Comparison of ENCODE assay signal across 10 mouse cellular contexts in genomic region chr6:90746331-90746864, GRCm38 (mm10).
DNase-seq lines count a peak whose midpoint lies in the region; ATAC-seq lines count a peak whose summit lies in the region.
"Had no signal": no experiment of that assay in that cellular context is flagged by ENCODE, and none has a peak within 500 bp of the region (broad histone marks: within the 10 kb centered on the region; RNA-seq: fewer than 3 reads in every experiment).

No protein-coding gene starts in this region.

- H3K9me3 ChIP-seq in heart, embryonic 13.5 days = no peaks in the 10 kb centered on the region
- H3K9me3 ChIP-seq in hindbrain, embryonic 15.5 days = no peaks in the 10 kb centered on the region
- H3K9me3 ChIP-seq: stomach, embryonic 15.5 days had no signal

- 0 out of 2 replicates have a peak overlapping the region, but pooled peaks have one; percentile 5 for H3K27ac ChIP-seq in heart, embryonic 13.5 days (replicated peaks)
- H3K27ac ChIP-seq in hindbrain, embryonic 15.5 days (replicated peaks) = peak overlapping the region; percentile 56; the same call in 1 of the 2 replicates
- H3K27ac ChIP-seq: stomach, embryonic 15.5 days had no signal

- no peaks in the 10 kb centered on the region for H3K27me3 ChIP-seq in heart, embryonic 13.5 days (replicated peaks)
- no peaks in the 10 kb centered on the region for H3K27me3 ChIP-seq in hindbrain, embryonic 15.5 days
- H3K27me3 ChIP-seq: stomach, embryonic 15.5 days had no signal

- H3K4me2 ChIP-seq in heart, embryonic 13.5 days = no peak overlapping the region
- no peak overlapping the region for H3K4me2 ChIP-seq in hindbrain, embryonic 15.5 days
- H3K4me2 ChIP-seq: stomach, embryonic 15.5 days had no signal

- H3K36me3 ChIP-seq in heart, embryonic 13.5 days = no peaks in the 10 kb centered on the region
- no peaks in the 10 kb centered on the region for H3K36me3 ChIP-seq in hindbrain, embryonic 15.5 days
- H3K36me3 ChIP-seq: stomach, embryonic 15.5 days had no signal

- ATAC-seq in heart, embryonic 13.5 days (ENCODE audit: extremely low read depth, insufficient number of reproducible peaks, low FRiP score, low TSS enrichment) = no peak
- ATAC-seq in hindbrain, embryonic 15.5 days (ENCODE audit: low FRiP score, low read depth) = 0 out of 2 replicates have a peak, but pooled peaks have one; percentile 31

- intact Hi-C loops in heart, postnatal 25 days (cut with DNase I) = no loop called here

- H3K9ac ChIP-seq in heart, embryonic 13.5 days = no peak overlapping the region
- no peak overlapping the region for H3K9ac ChIP-seq in hindbrain, embryonic 15.5 days
- H3K9ac ChIP-seq: stomach, embryonic 15.5 days had no signal

- no peak for DNase-seq in heart, adult 18-20 months
- peak; percentile 45 for DNase-seq in right cerebral cortex, postnatal 4 days
- no peak for DNase-seq in right cerebral cortex, adult 18-20 months
- DNase-seq in yolk sac, embryonic 10.5 days (ENCODE audit: low spot score) = peak; percentile 14
- DNase-seq in adrenal gland, adult 18-20 months (ENCODE audit: low spot score in 2 of 2) = no peak
- no peak for DNase-seq in heart, postnatal 25 days (ENCODE audit: low spot score)

- 59% methylated on average over 3 of the region's 3 CpGs for WGBS in heart, embryonic 13.5 days
- 40% methylated on average over 3 of the region's 3 CpGs for WGBS in hindbrain, embryonic 15.5 days

- peaks cover 61% of the 10 kb centered on the region for H3K4me1 ChIP-seq in heart, embryonic 13.5 days
- H3K4me1 ChIP-seq in hindbrain, embryonic 15.5 days (replicated peaks) = peaks cover 12% of the 10 kb centered on the region

- no peak overlapping the region for H3K4me3 ChIP-seq in heart, embryonic 13.5 days
- no peak overlapping the region for H3K4me3 ChIP-seq in hindbrain, embryonic 15.5 days
- H3K4me3 ChIP-seq: erythroblast, embryonic 14.5 days; stomach, embryonic 15.5 days had no signal

Comparison
In these comparisons a context has a peak if more than half of its experiments do, and no peak if none do; other contexts are left out.
1. DNase-seq: peak in right cerebral cortex, postnatal 4 days (single experiment) and yolk sac, embryonic 10.5 days (single experiment); none in heart, adult 18-20 months (0 of 2), right cerebral cortex, adult 18-20 months (single experiment), adrenal gland, adult 18-20 months (0 of 2) and heart, postnatal 25 days (single experiment).